Mouse (Mus musculus) thymus, adult 2 months (tissue): ENCODE results near the gene Gpbp1.

ENCODE experiments used
- CTCF ChIP-seq: fragments of 200-500 bp; IDR thresholded peaks from 2 replicates; pipeline ENCODE4 v1.5.1; 2012; ENCODE audit warnings: mild to moderate bottlenecking, control low read depth, low read length, moderate library complexity, borderline replicate concordance; ENCODE audit not compliant: control insufficient read depth, poor library complexity, insufficient read depth; ENCODE audit errors: extremely low read depth
- POLR2A ChIP-seq: fragments of 200-500 bp; IDR thresholded peaks from 2 replicates; pipeline ENCODE4 v1.6.1; 2012; ENCODE audit warnings: mild to moderate bottlenecking, low read length, control low read depth, moderate library complexity; ENCODE audit not compliant: control insufficient read depth, poor library complexity, insufficient read depth; ENCODE audit errors: extremely low read depth

DNA sequence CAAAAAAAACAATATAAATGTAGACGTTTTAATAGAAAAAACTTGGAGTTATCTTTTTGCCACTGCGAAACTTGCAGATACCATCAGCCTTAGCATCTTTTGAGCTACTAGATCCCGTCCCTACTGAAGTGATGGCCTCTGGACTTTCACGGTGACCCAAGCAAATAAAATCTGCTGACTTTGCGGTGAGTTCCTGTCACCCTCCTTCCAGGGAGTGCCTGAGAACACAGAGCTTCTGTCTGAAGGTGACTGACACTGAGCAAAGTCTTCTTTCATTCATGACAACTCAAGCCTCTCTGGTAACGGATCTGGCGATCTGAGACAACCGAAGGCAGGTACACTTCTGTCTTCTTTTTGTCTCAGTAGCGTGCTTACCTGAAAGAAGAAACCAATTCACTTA lies 32.4 kb upstream of the Gpbp1 start:
- TF ChIP-seq CTCF = no peak
- no peak for TF ChIP-seq POLR2A
